Mouse (Mus musculus): ENCODE results near the gene 1500011B03Rik. TPM values are rescaled to one million over a fixed set of nuclear protein-coding genes. Genes with fewer than 3 reads are reported as not detected.
A peak's percentile ranks its signal among the peaks of the same experiment; 100 is the strongest.

1500011B03Rik gene
- polyA plus RNA-seq, 1 experiment = 32.9 TPM

DNA sequence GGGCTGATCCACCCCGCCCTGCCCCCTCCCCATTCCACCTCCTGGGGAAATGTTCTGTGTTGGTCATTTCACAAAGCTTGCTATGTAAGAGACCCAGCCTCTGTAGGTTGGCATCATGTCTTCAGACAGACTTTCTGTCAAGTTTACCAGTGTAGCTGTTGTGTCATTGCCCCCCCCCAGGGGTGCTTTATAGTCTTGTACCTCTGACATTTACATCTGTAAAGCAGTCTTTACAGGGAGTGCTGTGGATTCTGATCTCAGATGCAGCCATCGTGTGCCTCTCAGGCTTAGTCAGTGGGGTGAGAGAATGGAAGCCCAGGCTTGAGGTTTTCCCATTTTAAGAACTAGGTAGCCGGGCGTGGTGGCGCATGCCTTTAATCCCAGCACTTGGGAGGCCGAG, 21.4 kb downstream of the 1500011B03Rik start:
- no peak for TF ChIP-seq CTCF (IDR thresholded peaks at IDR 0.05; ENCODE audit: low read depth, low read length)
- no peak for TF ChIP-seq POLR2A (IDR thresholded peaks at IDR 0.05; ENCODE audit: borderline replicate concordance, low read depth, low read length)
- H3K4me1 ChIP-seq (ENCODE audit: control insufficient read depth, insufficient read depth, low read length) = peaks cover 12% of the 10 kb centered on the region
- H3K4me3 ChIP-seq (ENCODE audit: insufficient read depth, low read length) = no peak overlapping the region
- H3K27ac ChIP-seq (ENCODE audit: insufficient read depth, low read depth, low read length) = no peak overlapping the region

DNA sequence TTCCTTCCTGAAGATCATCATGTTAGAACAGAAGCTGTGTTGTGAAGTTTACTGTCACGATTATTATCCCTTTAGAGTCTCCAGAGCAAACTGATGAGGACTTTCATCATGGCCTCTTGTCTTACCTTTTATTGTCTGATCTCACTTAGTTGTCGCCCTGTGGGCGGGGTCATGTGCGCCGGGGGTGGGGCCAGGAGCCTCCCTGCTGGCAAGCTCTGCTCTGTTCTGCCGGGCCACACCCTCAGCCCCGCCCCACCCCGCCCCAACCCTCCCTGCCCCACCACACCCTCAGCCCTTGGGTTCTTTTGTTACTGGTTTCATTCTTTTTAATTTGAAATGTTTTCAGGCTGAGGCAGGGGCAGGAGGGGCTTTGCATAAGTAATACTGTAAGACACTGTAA, 22.2 kb downstream of the 1500011B03Rik start:
- Histone ChIP-seq H3K4me1 (ENCODE audit: control insufficient read depth, insufficient read depth, low read length) (peaks cover 5% of the 10 kb centered on the region), H3K27ac (ENCODE audit: insufficient read depth, low read depth, low read length) (no peak overlapping the region), H3K4me3 (ENCODE audit: insufficient read depth, low read length) (no peak overlapping the region)
- TF ChIP-seq CTCF (IDR thresholded peaks at IDR 0.05; ENCODE audit: low read depth, low read length) (no peak), POLR2A (IDR thresholded peaks at IDR 0.05; ENCODE audit: borderline replicate concordance, low read depth, low read length) (no peak)

- H3K4me3 ChIP-seq (ENCODE audit: insufficient read depth, low read length) = no peak overlapping the region
- H3K4me1 ChIP-seq (ENCODE audit: control insufficient read depth, insufficient read depth, low read length) = no peaks in the 10 kb centered on the region
- H3K27ac ChIP-seq (ENCODE audit: insufficient read depth, low read depth, low read length) = no peak overlapping the region
- no peak for TF ChIP-seq POLR2A (IDR thresholded peaks at IDR 0.05; ENCODE audit: borderline replicate concordance, low read depth, low read length)
- no peak for TF ChIP-seq CTCF (IDR thresholded peaks at IDR 0.05; ENCODE audit: low read depth, low read length)
Measured at GRCm38 (mm10) chr5:114799848-114800247, 23.4 kb downstream of the 1500011B03Rik start.

DNA sequence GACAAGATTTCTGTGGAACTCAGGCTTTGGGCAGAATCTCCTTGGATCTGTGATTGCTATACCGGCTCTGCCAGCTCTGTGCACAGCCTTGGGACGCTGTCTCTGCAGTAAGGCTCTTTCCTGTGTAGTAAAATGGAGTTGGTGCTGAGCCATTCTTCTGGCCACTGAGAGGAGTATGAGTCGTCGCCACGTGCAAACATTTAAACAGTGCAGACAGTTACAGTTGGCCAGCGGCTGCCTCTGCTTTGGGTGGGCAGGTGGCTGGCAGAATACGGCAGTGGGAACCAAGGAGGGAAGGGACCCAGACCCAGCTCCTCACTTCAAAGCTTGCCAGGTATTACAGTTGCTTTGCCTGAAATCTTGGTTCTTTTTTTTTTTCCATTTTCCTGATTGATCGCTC, 26.0 kb downstream of the 1500011B03Rik start:
- TF ChIP-seq CTCF (IDR thresholded peaks at IDR 0.05; ENCODE audit: low read depth, low read length) = no peak
- TF ChIP-seq POLR2A (IDR thresholded peaks at IDR 0.05; ENCODE audit: borderline replicate concordance, low read depth, low read length) = no peak
- Histone ChIP-seq H3K27ac (ENCODE audit: insufficient read depth, low read depth, low read length) (no peak overlapping the region), H3K4me3 (ENCODE audit: insufficient read depth, low read length) (no peak overlapping the region), H3K4me1 (ENCODE audit: control insufficient read depth, insufficient read depth, low read length) (no peaks in the 10 kb centered on the region)

- H3K27ac ChIP-seq (ENCODE audit: insufficient read depth, low read depth, low read length) = no peak overlapping the region
- H3K4me1 ChIP-seq (ENCODE audit: control insufficient read depth, insufficient read depth, low read length) = no peaks in the 10 kb centered on the region
- H3K4me3 ChIP-seq (ENCODE audit: insufficient read depth, low read length) = no peak overlapping the region
- TF ChIP-seq CTCF (IDR thresholded peaks at IDR 0.05; ENCODE audit: low read depth, low read length) (no peak), POLR2A (IDR thresholded peaks at IDR 0.05; ENCODE audit: borderline replicate concordance, low read depth, low read length) (no peak)
Measured at GRCm38 (mm10) chr5:114796299-114797012, 26.8 kb downstream of the 1500011B03Rik start.

DNA sequence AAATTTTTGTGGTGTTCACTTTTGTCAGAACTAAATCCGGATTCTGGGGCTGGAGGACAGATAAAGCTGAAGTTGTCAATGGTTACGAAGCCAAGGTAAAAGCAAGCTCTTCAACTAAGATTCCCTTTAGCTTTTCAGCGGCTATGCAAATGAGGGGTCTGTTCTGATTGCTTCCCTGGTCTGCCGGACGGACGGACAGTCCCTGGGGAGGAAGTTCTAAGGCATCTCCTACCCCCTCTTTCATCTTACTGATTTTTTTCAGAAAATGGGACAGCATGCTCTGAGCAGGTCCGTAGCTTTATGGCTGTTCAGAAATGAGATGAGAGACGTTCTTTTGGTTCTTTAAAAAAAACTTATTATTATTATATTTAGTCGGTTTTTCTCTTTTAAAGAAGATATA, 27.6 kb downstream of the 1500011B03Rik start:
- Histone ChIP-seq H3K4me1 (ENCODE audit: control insufficient read depth, insufficient read depth, low read length) (no peaks in the 10 kb centered on the region), H3K4me3 (ENCODE audit: insufficient read depth, low read length) (no peak overlapping the region), H3K27ac (ENCODE audit: insufficient read depth, low read depth, low read length) (no peak overlapping the region)
- no peak for TF ChIP-seq CTCF (IDR thresholded peaks at IDR 0.05; ENCODE audit: low read depth, low read length)
- TF ChIP-seq POLR2A (IDR thresholded peaks at IDR 0.05; ENCODE audit: borderline replicate concordance, low read depth, low read length) = no peak

DNA sequence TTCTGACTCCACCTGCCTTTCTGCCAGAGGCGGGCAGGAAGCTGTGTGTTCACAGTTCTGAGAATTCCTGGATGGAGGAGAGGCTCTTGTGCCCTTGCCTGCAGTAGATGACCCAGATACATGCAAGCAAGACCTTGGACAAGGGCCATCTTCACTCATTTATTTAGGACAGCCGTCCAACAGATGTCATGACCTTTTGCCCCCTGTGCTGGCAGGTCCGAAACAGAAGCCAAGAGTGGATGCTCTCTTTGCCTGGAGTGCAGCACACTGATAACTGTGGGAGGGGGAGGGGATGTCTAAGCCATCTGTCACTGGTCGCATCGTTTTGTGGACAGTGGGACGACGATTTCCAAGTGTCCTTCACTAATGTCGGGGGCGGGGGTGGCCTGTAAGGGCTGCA, 28.0 kb downstream of the 1500011B03Rik start:
- H3K4me1 ChIP-seq (ENCODE audit: control insufficient read depth, insufficient read depth, low read length) = no peaks in the 10 kb centered on the region
- no peak overlapping the region for H3K27ac ChIP-seq (ENCODE audit: insufficient read depth, low read depth, low read length)
- H3K4me3 ChIP-seq (ENCODE audit: insufficient read depth, low read length) = no peak overlapping the region
- TF ChIP-seq POLR2A (IDR thresholded peaks at IDR 0.05; ENCODE audit: borderline replicate concordance, low read depth, low read length) (no peak), CTCF (IDR thresholded peaks at IDR 0.05; ENCODE audit: low read depth, low read length) (no peak)

- no peak overlapping the region for H3K4me3 ChIP-seq (ENCODE audit: insufficient read depth, low read length)
- H3K27ac ChIP-seq (ENCODE audit: insufficient read depth, low read depth, low read length) = no peak overlapping the region
- TF ChIP-seq POLR2A (IDR thresholded peaks at IDR 0.05; ENCODE audit: borderline replicate concordance, low read depth, low read length) (no peak), CTCF (IDR thresholded peaks at IDR 0.05; ENCODE audit: low read depth, low read length) (no peak)
- H3K4me1 ChIP-seq (ENCODE audit: control insufficient read depth, insufficient read depth, low read length) = no peaks in the 10 kb centered on the region
Measured at GRCm38 (mm10) chr5:114794609-114795008, 28.7 kb downstream of the 1500011B03Rik start.

DNA sequence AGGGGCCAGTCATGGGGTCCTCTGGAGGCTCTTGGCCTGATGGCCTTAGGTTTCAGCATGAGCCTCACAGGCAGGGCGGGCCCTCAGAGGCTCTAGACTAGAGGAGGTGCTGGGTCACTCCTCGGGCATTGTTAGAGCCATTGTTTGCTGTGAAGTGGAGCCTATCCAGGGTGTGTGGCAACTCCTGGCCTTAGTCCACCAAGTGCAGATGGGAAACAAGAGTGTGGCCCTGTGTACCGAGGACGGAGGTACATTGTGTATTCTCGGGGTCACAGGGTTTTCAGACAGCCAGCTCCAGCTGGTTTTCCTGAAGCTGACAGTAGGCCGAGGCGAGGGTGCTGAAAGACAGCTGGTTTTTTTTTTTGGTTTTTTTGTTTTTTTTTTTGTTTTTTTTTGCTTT, 30.0 kb downstream of the 1500011B03Rik start:
- Histone ChIP-seq H3K27ac (ENCODE audit: insufficient read depth, low read depth, low read length) (no peak overlapping the region), H3K4me1 (ENCODE audit: control insufficient read depth, insufficient read depth, low read length) (no peaks in the 10 kb centered on the region), H3K4me3 (ENCODE audit: insufficient read depth, low read length) (no peak overlapping the region)
- TF ChIP-seq POLR2A (IDR thresholded peaks at IDR 0.05; ENCODE audit: borderline replicate concordance, low read depth, low read length) = no peak
- TF ChIP-seq CTCF (IDR thresholded peaks at IDR 0.05; ENCODE audit: low read depth, low read length) = no peak

GRCm38 (mm10) chr5:114785196-114785595, 38.1 kb downstream of the 1500011B03Rik start:
- Histone ChIP-seq H3K4me1 (ENCODE audit: control insufficient read depth, insufficient read depth, low read length) (peaks cover 48% of the 10 kb centered on the region), H3K27ac (ENCODE audit: insufficient read depth, low read depth, low read length) (peak overlapping the region; percentile 92), H3K4me3 (ENCODE audit: insufficient read depth, low read length) (peak overlapping the region; percentile 22)
- no peak for TF ChIP-seq CTCF (IDR thresholded peaks at IDR 0.05; ENCODE audit: low read depth, low read length)
- TF ChIP-seq POLR2A (IDR thresholded peaks at IDR 0.05; ENCODE audit: borderline replicate concordance, low read depth, low read length) = no peak
